27 mouse cellular contexts compared by ENCODE assay signal in genomic region chr10:103046623-103047022, GRCm38 (mm10). TPM values are rescaled to one million over a fixed set of nuclear protein-coding genes. Genes with fewer than 3 reads are reported as not detected.
DNase-seq lines count a peak whose midpoint lies in the region; ATAC-seq and TF ChIP-seq lines count a peak whose summit lies in the region.
"Had no signal": no experiment of that assay in that cellular context is flagged by ENCODE, and none has a peak within 500 bp of the region (broad histone marks: within the 10 kb centered on the region; RNA-seq: fewer than 3 reads in every experiment).

No protein-coding gene starts in this region.

- H3K4me3 ChIP-seq in intestine, embryonic 15.5 days (replicated peaks): no peak overlapping the region
- H3K4me3 ChIP-seq in intestine, postnatal 0 days (ENCODE audit: low read depth, low read length): no peak overlapping the region
- H3K4me3 ChIP-seq in intestine, embryonic 16.5 days (ENCODE audit: low read length): no peak overlapping the region
- H3K4me3 ChIP-seq: embryonic facial prominence, embryonic 12.5 days; embryonic facial prominence, embryonic 15.5 days; erythroblast, embryonic 14.5 days; forebrain, embryonic 10.5 days; forebrain, embryonic 12.5 days had no signal

- H3K9me3 ChIP-seq in intestine, embryonic 15.5 days: no peaks in the 10 kb centered on the region
- no peaks in the 10 kb centered on the region for H3K9me3 ChIP-seq in intestine, postnatal 0 days (ENCODE audit: control insufficient read depth)
- no peaks in the 10 kb centered on the region for H3K9me3 ChIP-seq in intestine, embryonic 16.5 days (ENCODE audit: control insufficient read depth, low read length)
- H3K9me3 ChIP-seq: embryonic facial prominence, embryonic 12.5 days; embryonic facial prominence, embryonic 15.5 days; forebrain, embryonic 10.5 days; forebrain, embryonic 12.5 days; G1E had no signal

- 51% methylated on average over 3 of the region's 3 CpGs for WGBS in intestine, embryonic 15.5 days
- WGBS in intestine, postnatal 0 days: 42% methylated on average over 3 of the region's 3 CpGs
- WGBS in intestine, embryonic 16.5 days: 47% methylated on average over 3 of the region's 3 CpGs

- peak; percentile 67; the same call in 1 of the 2 replicates for ATAC-seq in intestine, embryonic 15.5 days
- no peak for ATAC-seq in intestine, postnatal 0 days
- peak; percentile 71 for ATAC-seq in intestine, embryonic 16.5 days
- ATAC-seq: activated CD4-positive, CD25-positive, alpha-beta regulatory T cell, adult 4 months; CD4-positive, CD25-positive, alpha-beta regulatory T cell, adult 4 months; forebrain, embryonic 14.5 days; forebrain, embryonic 16.5 days; Patski had no signal

- H3K4me1 ChIP-seq in intestine, embryonic 15.5 days (replicated peaks): no peaks in the 10 kb centered on the region
- no peaks in the 10 kb centered on the region for H3K4me1 ChIP-seq in intestine, postnatal 0 days (replicated peaks; ENCODE audit: control insufficient read depth, insufficient read depth, low read length)
- H3K4me1 ChIP-seq in intestine, embryonic 16.5 days (ENCODE audit: control insufficient read depth, insufficient read depth, low read length): no peaks in the 10 kb centered on the region
- H3K4me1 ChIP-seq: embryonic facial prominence, embryonic 12.5 days; embryonic facial prominence, embryonic 15.5 days; forebrain, embryonic 12.5 days had no signal

- no peaks in the 10 kb centered on the region for H3K36me3 ChIP-seq in intestine, embryonic 15.5 days
- H3K36me3 ChIP-seq in intestine, postnatal 0 days (ENCODE audit: control insufficient read depth, insufficient read depth): no peaks in the 10 kb centered on the region
- no peaks in the 10 kb centered on the region for H3K36me3 ChIP-seq in intestine, embryonic 16.5 days (ENCODE audit: control insufficient read depth, insufficient read depth, low read length)
- H3K36me3 ChIP-seq: embryonic facial prominence, embryonic 12.5 days; embryonic facial prominence, embryonic 15.5 days; forebrain, embryonic 10.5 days; forebrain, embryonic 12.5 days; G1E had no signal

- H3K27me3 ChIP-seq in intestine, embryonic 15.5 days (replicated peaks): no peaks in the 10 kb centered on the region
- no peaks in the 10 kb centered on the region for H3K27me3 ChIP-seq in intestine, postnatal 0 days (replicated peaks; ENCODE audit: control insufficient read depth, insufficient read depth, low read length)
- no peaks in the 10 kb centered on the region for H3K27me3 ChIP-seq in intestine, embryonic 16.5 days (replicated peaks; ENCODE audit: control insufficient read depth, insufficient read depth, low read length)
- H3K27me3 ChIP-seq: CH12.LX; embryonic facial prominence, embryonic 12.5 days; embryonic facial prominence, embryonic 15.5 days; forebrain, embryonic 12.5 days had no signal

- H3K27ac ChIP-seq in intestine, embryonic 15.5 days: no peak overlapping the region
- no peak overlapping the region for H3K27ac ChIP-seq in intestine, postnatal 0 days (ENCODE audit: low read depth, low read length)
- no peak overlapping the region for H3K27ac ChIP-seq in intestine, embryonic 16.5 days (ENCODE audit: low read length)
- H3K27ac ChIP-seq: embryonic facial prominence, embryonic 12.5 days; embryonic facial prominence, embryonic 15.5 days; forebrain, embryonic 10.5 days; forebrain, embryonic 12.5 days had no signal

- peak; percentile 2 for DNase-seq in 3134 (ENCODE audit: extremely low read depth, insufficient read length, low spot score)
- DNase-seq in cerebellum, postnatal 4 days (ENCODE audit: low spot score in 2 of 2): no peak
- DNase-seq: adrenal gland, adult 8-10 months; adrenal gland, postnatal 14 days; adrenal gland, postnatal 36 days; B cell, adult 2 months; cerebellum, adult 11-12 months; cerebellum, adult 2 months; cerebellum, adult 9-10 months; cerebellum, postnatal 10 days; cerebellum, postnatal 25 days; embryo, embryonic 11 days had no signal

- TF ChIP-seq CTCF in intestine, postnatal 0 days (IDR thresholded peaks at IDR 0.05; ENCODE audit: low read depth): no peak

- no peak overlapping the region for H3K4me2 ChIP-seq in intestine, embryonic 15.5 days (replicated peaks)
- H3K4me2 ChIP-seq in intestine, postnatal 0 days (replicated peaks; ENCODE audit: low read depth): no peak overlapping the region
- no peak overlapping the region for H3K4me2 ChIP-seq in intestine, embryonic 16.5 days (ENCODE audit: low read depth, low read length)
- H3K4me2 ChIP-seq: embryonic facial prominence, embryonic 12.5 days; embryonic facial prominence, embryonic 15.5 days; forebrain, embryonic 12.5 days had no signal

- no peak overlapping the region for H3K9ac ChIP-seq in intestine, embryonic 15.5 days
- no peak overlapping the region for H3K9ac ChIP-seq in intestine, postnatal 0 days (ENCODE audit: low read depth, low read length)
- H3K9ac ChIP-seq in intestine, embryonic 16.5 days (ENCODE audit: low read depth, low read length): no peak overlapping the region
- H3K9ac ChIP-seq: embryonic facial prominence, embryonic 12.5 days; embryonic facial prominence, embryonic 15.5 days; forebrain, embryonic 12.5 days had no signal

RNA-seq across cellular contexts. Expression of gene Alx1, which starts 16.6 kb away (rescaled TPM):
- not detected in 2 replicates for polyA plus RNA-seq in intestine, embryonic 15.5 days (2015; fragmentation: Nextera tagmentation; extraction: Ambion mirVana)
- polyA plus RNA-seq in intestine, postnatal 0 days (2015; fragmentation: Nextera tagmentation; extraction: Ambion mirVana): not detected in 2 replicates
- polyA plus RNA-seq in intestine, embryonic 16.5 days (2015; fragmentation: Nextera tagmentation; extraction: Ambion mirVana): not detected in 2 replicates
- polyA plus RNA-seq: activated CD4-positive, CD25-positive, alpha-beta regulatory T cell, adult 4 months; CD4-positive, CD25-positive, alpha-beta regulatory T cell, adult 4 months; cerebellum, adult 2 months; erythroblast, embryonic 14.5 days; G1E; Patski had no signal
